Mouse (Mus musculus) megakaryocyte progenitor cell, adult 5-6 weeks (primary cell): ENCODE measurements around the gene Picalm. TPM values are rescaled to one million over a fixed set of nuclear protein-coding genes. Genes with fewer than 3 reads are reported as not detected.

ENCODE experiments used
- total RNA-seq, 2 experiments: library from RNA; stranded (forward) in 1 of 2; stranded (reverse) in 1 of 2; fragments of 157-497, 149-512 nt in 1 of 2; fragments of 200-1000 nt in 1 of 2; gene quantifications; 2 replicates each; pipeline versions ENCODE4 v1.2.3 to v1.2.4; 2015 to 2017

Gene Picalm
- total RNA-seq, 2 experiments from 2014 or later, result 97.1 to 140 TPM

Other genes with a start within 250 kb of the Picalm start
- gene Ccdc81, start 226.6 kb upstream of the Picalm start, total RNA-seq (2015), result not detected in 2 replicates
- gene Ccdc81, start 226.6 kb upstream of the Picalm start, total RNA-seq (2017), result not detected in 2 replicates
- gene Hikeshi, start 189.0 kb upstream of the Picalm start, total RNA-seq (2015), result 96.3 and 97.2 TPM in 2 replicates
- gene Hikeshi, start 189.0 kb upstream of the Picalm start, total RNA-seq (2017), result 90.6 and 101 TPM in 2 replicates
- 133 and 143 TPM in 2 replicates for gene Eed, start 149.2 kb upstream of the Picalm start, total RNA-seq (2015)
- gene Eed, start 149.2 kb upstream of the Picalm start, total RNA-seq (2017), result 116 and 143 TPM in 2 replicates
- not detected in 2 replicates for gene Ccdc83, start 135.6 kb downstream of the Picalm start, total RNA-seq (2015)
- not detected in 2 replicates for gene Ccdc83, start 135.6 kb downstream of the Picalm start, total RNA-seq (2017)
- gene Sytl2, start 172.0 kb downstream of the Picalm start, total RNA-seq (2015), result 0.10 TPM in 1 of 2 replicates, not detected in the other
- 0.17 and 1.0 TPM in 2 replicates for gene Sytl2, start 172.0 kb downstream of the Picalm start, total RNA-seq (2017)